Mouse (Mus musculus) left cerebral cortex, adult 2 months (tissue): Measurements from ENCODE around the gene Prkcb. TPM values are rescaled to one million over a fixed set of nuclear protein-coding genes. Genes with fewer than 3 reads are reported as not detected.

Experiments used
- DNase-seq, 2 experiments: peaks; one replicate each; pipeline ENCODE4 v3.0.0; 2021 to 2022; ENCODE audit warnings: low spot score in 2 of 2, mixed read lengths in 1 of 2; ENCODE audit errors: extremely low spot score in 1 of 2
- H3K27ac ChIP-seq: fragments of 200-600 bp; 2 replicates; pipeline ENCODE4 v1.8.1; 2022
- H3K4me3 ChIP-seq: fragments of 200-600 bp; 2 replicates; pipeline ENCODE4 v1.8.1; 2022
- CTCF ChIP-seq: fragments of 200-600 bp; IDR thresholded peaks from 2 replicates; pipeline ENCODE4 v1.8.1; 2022; ENCODE audit warnings: antibody characterized with exemption, mild to moderate bottlenecking, moderate library complexity
- intact Hi-C: fragments of 180-260 bp; cut with DNase I; formaldehyde crosslinking; loops from one replicate; pipeline ENCODE4 v1.15.1; 2025
- total RNA-seq, 2 experiments: library from RNA; stranded (reverse); gene quantifications; 2 replicates each; pipeline ENCODE4 v1.2.3; 2021

The Prkcb gene
- total RNA-seq, 2 experiments from 2014 or later, result 964 to 986 TPM

DNA sequence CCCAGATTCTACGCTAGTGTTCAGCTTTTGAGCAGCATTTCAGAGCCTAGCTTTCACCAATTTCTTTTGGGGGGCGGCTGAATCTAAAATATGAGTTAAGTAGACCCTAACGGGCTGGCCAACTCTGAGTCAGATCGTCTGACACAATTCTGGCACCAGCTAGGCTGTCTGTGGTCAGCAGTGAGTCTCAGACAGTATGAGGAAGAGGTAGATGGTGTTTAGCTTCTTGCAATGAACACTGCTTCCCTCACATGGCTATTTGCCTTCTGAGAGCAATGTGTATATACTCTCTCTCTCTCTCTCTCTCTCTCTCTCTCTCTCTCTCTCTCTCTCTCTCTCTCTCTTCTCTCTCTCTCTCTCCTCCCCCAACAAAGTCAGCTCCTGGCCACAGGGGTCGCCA lies 344.4 kb downstream of the Prkcb start:
- TF ChIP-seq CTCF, result no peak

DNA sequence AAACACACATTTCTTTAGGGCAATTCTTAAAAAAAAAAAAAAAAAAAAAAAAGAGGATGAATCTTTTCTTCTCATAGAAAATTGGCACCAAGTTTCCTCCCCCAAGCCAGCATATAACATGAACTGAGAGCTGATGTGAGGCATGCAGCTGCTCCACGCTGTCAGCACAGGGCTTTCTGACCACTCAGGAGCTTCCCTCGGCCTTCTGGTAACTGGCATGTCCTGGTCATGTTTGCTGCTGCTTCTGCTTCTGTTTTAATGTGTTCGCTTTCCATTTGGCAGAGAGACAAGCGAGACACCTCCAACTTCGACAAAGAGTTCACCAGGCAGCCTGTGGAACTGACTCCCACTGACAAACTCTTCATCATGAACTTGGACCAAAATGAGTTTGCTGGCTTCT lies 344.9 kb downstream of the Prkcb start:
- no peak for TF ChIP-seq CTCF
- DNase-seq, result no peak
- Histone ChIP-seq H3K4me3 (no peak overlapping the region), H3K27ac (no peak overlapping the region)
- intact Hi-C loops, result no loop called here

More for the DNA sequence above, 344.4 kb downstream of the Prkcb start:
- no peak overlapping the region for H3K4me3 ChIP-seq
- intact Hi-C loops, result no loop called here
- no peak for DNase-seq
- 0 out of 2 replicates have a peak overlapping the region, but pooled peaks have one; percentile 9 for H3K27ac ChIP-seq

DNA sequence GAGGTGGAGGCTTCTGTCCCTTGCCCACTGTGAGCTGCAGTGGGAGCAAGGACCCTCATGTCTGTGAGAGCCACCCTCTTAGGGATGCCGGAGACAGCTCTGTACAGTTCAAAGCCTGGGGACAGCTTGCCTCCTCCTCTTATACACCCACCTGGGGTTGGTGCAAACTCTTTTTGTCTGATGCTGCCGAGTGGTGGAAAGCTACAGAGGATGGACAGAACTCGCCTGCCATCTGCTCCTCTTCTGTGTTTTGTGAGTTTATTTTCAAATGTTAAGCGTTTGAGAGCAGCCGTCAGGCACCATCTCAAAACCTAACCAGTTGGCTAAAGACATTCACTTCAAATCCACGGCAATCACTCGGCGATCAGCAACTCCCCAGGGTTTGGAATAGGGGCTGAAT lies 355.1 kb downstream of the Prkcb start:
- Histone ChIP-seq H3K4me3 (no peak overlapping the region), H3K27ac (peak overlapping the region; percentile 56; the same call in 1 of the 2 replicates)
- peak in 1 of 2 experiments; percentile 47 for DNase-seq
- no peak for TF ChIP-seq CTCF
- intact Hi-C loops, result loop anchor here (5.0 to 10.0 kb wide), 3 partner anchors 56 to 261 kb away; no protein-coding TSS in a partner anchor

DNA sequence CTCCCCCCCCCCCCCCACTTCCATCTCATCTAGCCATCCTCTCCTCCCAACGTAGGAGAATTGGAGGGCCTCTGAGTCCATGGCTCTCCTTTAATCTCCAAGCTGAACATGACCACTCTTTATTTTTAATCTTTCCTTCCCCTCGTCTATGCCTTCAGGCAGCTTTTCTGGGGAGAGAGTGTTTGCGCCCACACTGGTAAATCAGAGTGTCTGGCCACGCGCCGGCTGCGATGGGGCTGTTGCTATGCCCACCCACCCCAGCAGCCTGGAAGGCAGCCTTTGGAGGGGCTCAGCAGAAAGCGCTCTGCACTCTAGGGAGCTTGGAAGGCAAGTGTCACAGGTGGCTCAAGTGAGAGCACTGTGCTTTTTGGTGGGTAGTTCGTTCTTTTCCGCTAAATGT lies 360.8 kb downstream of the Prkcb start:
- no peak for TF ChIP-seq CTCF
- intact Hi-C loops, result loop anchor here (10.0 kb wide), 1 partner anchor 255 kb away; no protein-coding TSS in a partner anchor
- peak; percentile 39 to 56 for DNase-seq
- Histone ChIP-seq H3K27ac (peak overlapping the region; percentile 56; the same call in 1 of the 2 replicates), H3K4me3 (no peak overlapping the region)

DNA sequence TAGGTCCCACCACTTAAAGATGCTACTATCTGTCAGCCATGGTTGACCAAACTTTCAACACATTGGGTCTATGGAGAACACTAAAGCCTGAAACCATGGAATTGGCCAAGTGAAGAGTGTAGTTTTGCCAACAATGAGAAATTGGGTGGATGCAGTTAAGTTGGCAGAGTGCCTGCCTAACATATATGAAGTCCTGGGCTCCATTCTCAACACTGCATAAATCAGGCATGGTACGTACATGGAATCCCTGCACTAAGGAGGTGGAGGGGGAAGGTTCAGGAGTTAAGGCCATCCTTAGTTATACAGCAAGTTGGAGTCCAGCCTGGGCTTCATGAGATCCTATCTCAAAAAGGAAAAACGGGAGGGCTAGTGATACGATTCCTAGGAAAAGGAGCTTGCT lies 364.0 kb downstream of the Prkcb start:
- no peak overlapping the region for H3K4me3 ChIP-seq
- intact Hi-C loops, result no loop called here
- no peak for DNase-seq
- H3K27ac ChIP-seq, result no peak overlapping the region
- TF ChIP-seq CTCF, result no peak

DNA sequence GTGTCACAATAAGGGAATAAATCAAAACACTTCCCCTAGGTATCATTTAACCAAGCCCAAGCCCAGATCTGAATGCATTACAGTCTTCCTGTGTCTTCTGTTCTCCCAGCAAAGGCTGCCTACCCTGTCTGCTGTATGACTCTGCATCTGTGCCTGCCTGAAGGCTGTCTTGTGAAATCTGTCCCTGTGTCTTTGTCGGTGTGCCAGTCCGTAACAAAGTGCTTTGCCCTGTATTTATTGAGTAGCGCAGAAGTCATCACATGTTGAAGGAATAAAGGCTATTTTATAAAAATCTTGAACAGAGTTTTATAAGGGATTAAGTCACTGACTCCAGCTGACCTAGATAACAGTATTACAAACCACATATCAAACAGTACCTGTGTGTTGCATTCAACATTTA lies 368.1 kb downstream of the Prkcb start:
- Histone ChIP-seq H3K4me3 (no peak overlapping the region), H3K27ac (no peak overlapping the region)
- intact Hi-C loops, result no loop called here
- TF ChIP-seq CTCF, result no peak
- DNase-seq, result no peak

DNA sequence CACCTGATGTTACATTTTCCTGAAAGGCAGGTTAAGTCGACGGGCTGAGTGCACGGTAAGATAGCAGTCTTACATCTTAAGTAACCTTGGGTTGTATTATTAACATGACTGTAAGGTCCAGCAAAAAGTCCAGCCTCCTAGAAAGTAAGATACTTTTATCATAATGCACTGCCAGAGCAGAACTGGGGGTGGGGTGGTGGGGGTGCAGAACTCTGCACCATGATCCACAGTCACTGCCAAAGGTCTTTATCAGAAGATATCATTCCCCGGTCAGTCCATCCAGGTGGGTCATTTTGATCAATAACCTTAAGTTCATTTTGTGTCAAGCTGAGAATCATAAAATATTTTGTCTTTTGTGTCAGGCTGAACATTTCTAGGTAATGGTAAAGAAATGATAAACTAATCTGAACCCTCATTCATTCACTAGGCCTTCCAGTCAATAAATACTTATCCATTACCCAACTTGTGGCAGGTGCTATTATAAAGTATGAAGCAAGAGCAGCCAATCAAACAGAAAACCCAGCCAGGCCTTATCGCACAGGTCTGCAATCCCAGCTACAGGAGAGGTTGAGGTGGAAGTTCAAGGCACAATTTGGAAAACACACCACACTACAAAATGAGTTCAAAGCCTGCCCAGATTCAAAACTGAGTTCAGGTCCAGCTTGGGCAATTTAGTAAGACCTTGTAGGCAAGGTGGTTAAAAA lies 369.0 kb downstream of the Prkcb start:
- intact Hi-C loops, result no loop called here
- Histone ChIP-seq H3K4me3 (no peak overlapping the region), H3K27ac (no peak overlapping the region)
- no peak for TF ChIP-seq CTCF
- DNase-seq, result no peak

DNA sequence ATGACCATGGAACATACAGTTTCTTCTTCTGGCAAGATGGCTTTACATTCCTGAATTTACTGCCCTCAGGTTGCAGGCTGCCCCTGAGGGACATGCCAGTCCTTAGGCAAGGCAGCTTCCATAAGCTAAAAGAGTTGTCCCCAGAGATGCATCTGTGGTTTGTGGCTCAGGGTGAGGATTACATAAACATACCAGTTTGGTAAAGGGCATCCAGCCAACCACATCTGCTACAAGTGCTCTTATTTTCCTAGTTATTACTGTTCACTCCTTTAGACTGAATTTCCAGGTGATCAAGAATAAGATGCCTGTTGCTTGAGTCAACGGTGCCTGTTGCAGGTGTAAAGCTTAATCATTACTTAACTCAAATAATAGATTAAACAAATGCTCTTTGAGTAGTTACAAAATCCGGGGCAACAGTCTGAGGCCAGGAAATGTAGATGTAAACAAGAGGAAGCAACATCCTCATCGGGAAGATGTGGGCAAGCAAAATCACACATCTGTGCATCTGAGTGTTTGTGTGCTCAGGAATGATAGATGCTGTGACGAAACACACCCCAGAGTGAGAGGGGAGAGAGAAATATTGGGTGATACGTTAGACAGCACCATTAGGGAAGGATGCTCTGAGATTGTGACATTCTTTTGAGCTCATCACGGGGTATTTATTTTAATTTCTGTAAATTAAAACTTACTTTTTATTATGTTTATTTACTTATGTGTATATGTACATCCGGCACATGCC lies 376.9 kb downstream of the Prkcb start:
- intact Hi-C loops, result no loop called here
- TF ChIP-seq CTCF, result no peak
- no peak overlapping the region for H3K27ac ChIP-seq
- H3K4me3 ChIP-seq, result no peak overlapping the region
- no peak for DNase-seq

DNA sequence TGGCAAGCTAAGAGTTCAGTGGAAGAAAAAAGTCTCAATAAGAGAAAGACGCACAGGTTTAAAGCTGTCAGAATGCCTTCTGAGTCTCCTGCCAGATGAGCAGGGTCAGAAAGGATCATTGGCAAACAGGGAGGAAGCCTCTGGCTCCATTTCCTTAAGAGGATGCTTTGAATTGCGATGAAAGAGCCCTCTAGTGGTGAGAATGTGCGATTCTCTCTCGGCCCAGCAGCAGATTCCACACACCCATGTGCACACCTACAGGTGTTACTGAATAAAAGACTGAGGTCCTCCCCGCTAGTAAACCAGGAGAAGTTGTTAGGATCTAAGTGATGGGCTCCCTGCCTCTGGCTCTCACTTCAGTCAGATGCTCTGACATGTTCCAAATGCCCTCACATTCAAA lies 379.4 kb downstream of the Prkcb start:
- DNase-seq, result peak in 1 of 2 experiments; percentile 29
- peak; percentile 73 for TF ChIP-seq CTCF
- Histone ChIP-seq H3K27ac (no peak overlapping the region), H3K4me3 (no peak overlapping the region)
- intact Hi-C loops, result no loop called here

DNA sequence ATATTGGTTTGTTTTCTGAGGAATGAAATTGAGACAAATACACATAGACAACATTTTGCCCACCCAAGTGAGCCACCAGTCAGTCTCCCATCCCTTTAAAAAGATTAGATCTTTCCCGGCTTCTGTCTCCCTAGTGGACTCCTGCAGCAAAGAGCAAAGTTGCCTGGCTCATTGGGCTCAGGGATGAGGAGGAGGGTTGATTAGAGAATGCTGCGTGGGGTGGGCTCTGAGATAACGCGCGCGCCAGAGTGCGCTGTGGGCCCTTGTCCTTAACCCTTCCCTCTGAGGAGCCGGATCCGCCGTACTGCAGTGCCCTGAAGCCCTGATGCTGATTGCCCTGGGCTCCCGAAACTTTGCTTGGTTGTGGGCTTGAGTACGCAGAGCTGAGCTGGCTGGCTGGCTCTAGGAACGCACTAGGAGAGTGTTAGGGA lies 381.9 kb downstream of the Prkcb start, which contains the start of gene Cacng3:
Cacng3 (plus strand) TSS at position 51 of the 431 bp plus-strand sequence.
- DNase-seq, result peak in 1 of 2 experiments; percentile 26
- peak within 1 kb of the TSS; percentile 96 for H3K27ac ChIP-seq
- intact Hi-C loops, result loop anchor here (1.0 to 5.0 kb wide), 8 partner anchors 32 to 252 kb away; no protein-coding TSS in a partner anchor
- TF ChIP-seq CTCF, result no peak; the same call in 1 of the 2 replicates
- peak within 1 kb of the TSS; percentile 66 for H3K4me3 ChIP-seq

DNA sequence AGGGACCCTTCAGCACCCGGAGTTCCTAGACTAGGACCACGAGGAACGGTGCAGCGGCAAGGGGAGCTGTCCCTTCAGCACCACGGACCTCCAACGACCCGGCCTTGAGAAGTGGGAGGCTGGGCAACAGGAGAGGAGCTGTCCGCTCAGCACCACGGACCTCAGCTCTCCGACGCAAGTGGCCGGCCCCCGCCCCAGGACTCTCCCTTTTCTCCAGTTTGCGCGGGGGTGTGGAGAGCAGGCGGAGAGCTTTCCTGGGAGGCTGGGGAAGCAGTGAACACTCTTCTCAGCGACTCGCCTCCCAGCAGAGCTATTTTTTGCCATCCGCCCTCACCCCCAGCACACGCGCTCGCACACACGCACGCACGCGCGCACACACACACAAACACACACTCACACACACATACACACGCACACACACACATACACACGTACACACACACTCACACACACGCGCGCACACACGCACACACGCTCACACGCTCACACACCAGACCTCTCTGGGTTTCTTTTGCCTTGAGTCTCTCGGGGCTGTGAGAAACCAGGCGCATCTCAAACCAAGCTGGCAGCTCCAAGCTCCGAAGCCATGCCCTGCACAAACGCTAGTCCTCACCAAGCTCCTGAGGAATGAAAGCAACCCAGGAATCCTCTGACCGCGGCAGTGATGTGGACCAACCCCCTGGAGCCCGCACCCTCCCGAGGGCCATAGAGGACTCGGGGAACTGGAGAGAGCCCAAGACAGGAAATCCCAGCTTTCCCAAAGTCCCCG lies 382.5 kb downstream of the Prkcb start:
- DNase-seq, result peak; percentile 77 to 79
- H3K27ac ChIP-seq, result peak overlapping the region; percentile 96
- peak overlapping the region; percentile 66 for H3K4me3 ChIP-seq
- TF ChIP-seq CTCF, result no peak
- intact Hi-C loops, result loop anchor here (1.0 to 5.0 kb wide), 8 partner anchors 32 to 251 kb away; no protein-coding TSS in a partner anchor

DNA sequence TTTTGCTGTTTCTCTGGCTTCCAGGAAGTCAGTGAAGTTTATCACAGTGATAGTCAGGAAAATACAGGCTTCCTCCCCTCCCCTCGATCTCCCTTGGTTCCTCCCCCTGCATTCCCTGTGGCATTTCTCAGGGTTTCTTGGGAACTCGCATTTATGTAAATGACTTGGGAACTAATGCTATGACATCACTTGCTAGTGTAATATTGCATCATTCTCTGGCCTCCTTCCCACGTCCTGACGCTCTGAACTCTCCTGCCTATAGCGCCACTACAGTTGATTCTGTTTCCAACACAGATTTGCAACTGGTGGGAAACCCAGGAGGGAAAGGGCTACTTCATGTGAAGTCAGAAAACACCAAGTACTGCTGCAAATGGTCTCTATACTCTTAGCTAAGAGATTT lies 384.4 kb downstream of the Prkcb start:
- Histone ChIP-seq H3K4me3 (peak overlapping the region; percentile 66), H3K27ac (peak overlapping the region; percentile 96)
- intact Hi-C loops, result loop anchor here (2.0 to 5.0 kb wide), 4 partner anchors 54 to 249 kb away; no protein-coding TSS in a partner anchor
- peak; percentile 16 for TF ChIP-seq CTCF
- peak; percentile 26 to 52 for DNase-seq
